Mouse (Mus musculus) CD4-positive helper T cell, adult 2 months (primary cell): ENCODE data around the gene Stk40.
"Not testable (repeated sequence)": the region's sequence is repeated elsewhere in the genome, so short reads cannot be mapped to it uniquely, and the experiment has no call there.

Source experiments
- DNase-seq: peaks from one replicate; pipeline ENCODE4 v3.0.0-alpha.2; 2012; ENCODE audit warnings: low read depth, missing footprints, low spot score

The Stk40 gene

GRCm38 (mm10) chr4:126103590-126104068 lies at the start of gene Stk40:
Gene Stk40 (plus strand): TSS chr4:126103957.
- peak; percentile 99 for DNase-seq

GRCm38 (mm10) chr4:126057207-126058133 lies 46.3 kb upstream of the Stk40 start:
- peak; percentile 11 for DNase-seq

- DNase-seq = peak; percentile 93
Measured at GRCm38 (mm10) chr4:126058134-126058996, 45.4 kb upstream of the Stk40 start, which contains the start of gene Oscp1. Gene Oscp1 (plus strand): TSS chr4:126058565.

GRCm38 (mm10) chr4:126058997-126059362 lies 44.8 kb upstream of the Stk40 start:
- DNase-seq = no peak

GRCm38 (mm10) chr4:126062856-126063255 lies 40.9 kb upstream of the Stk40 start:
- no peak for DNase-seq

- no peak for DNase-seq
Measured at GRCm38 (mm10) chr4:126065241-126065640, 38.5 kb upstream of the Stk40 start.

GRCm38 (mm10) chr4:126067401-126068077 lies 36.2 kb upstream of the Stk40 start:
- DNase-seq = no peak

GRCm38 (mm10) chr4:126068842-126069241 lies 34.9 kb upstream of the Stk40 start:
- no peak for DNase-seq

- DNase-seq = no peak
Measured at GRCm38 (mm10) chr4:126077833-126078232, 25.9 kb upstream of the Stk40 start.

GRCm38 (mm10) chr4:126079266-126079665 lies 24.5 kb upstream of the Stk40 start:
- no peak for DNase-seq

GRCm38 (mm10) chr4:126081601-126082000 lies 22.2 kb upstream of the Stk40 start:
- DNase-seq = no peak

- DNase-seq = no peak
Measured at GRCm38 (mm10) chr4:126083021-126083420, 20.7 kb upstream of the Stk40 start.

GRCm38 (mm10) chr4:126084382-126084781 lies 19.4 kb upstream of the Stk40 start:
- DNase-seq = no peak

GRCm38 (mm10) chr4:126085996-126086576 lies 17.7 kb upstream of the Stk40 start:
- peak; percentile 85 for DNase-seq

- peak; percentile 53 for DNase-seq
Measured at GRCm38 (mm10) chr4:126090101-126090847, 13.5 kb upstream of the Stk40 start.

- DNase-seq = no peak
Measured at GRCm38 (mm10) chr4:126090848-126091124, 13.0 kb upstream of the Stk40 start.

GRCm38 (mm10) chr4:126091873-126092272 lies 11.9 kb upstream of the Stk40 start:
- no peak for DNase-seq

- not testable (repeated sequence) for DNase-seq
Measured at GRCm38 (mm10) chr4:126095622-126096430, 7.9 kb upstream of the Stk40 start.

GRCm38 (mm10) chr4:126096464-126097111 lies 7.2 kb upstream of the Stk40 start, which contains the start of gene Lsm10:
Gene Lsm10 (plus strand): TSS chr4:126096623.
- DNase-seq = peak; percentile 97
